Mouse (Mus musculus): ENCODE measurements around the gene Actl10. TPM values are rescaled to one million over a fixed set of nuclear protein-coding genes. Genes with fewer than 3 reads are reported as not detected.

Actl10 gene
- polyA plus RNA-seq, 1 experiment from 2014 or later = 0.09 TPM

GRCm38 (mm10) chr2:154551927-154552326 lies 351 bp downstream of the Actl10 start:
- Histone ChIP-seq H3K4me1 (peaks cover 38% of the 10 kb centered on the region), H3K9me3 (no peaks in the 10 kb centered on the region), H3K36me3 (no peaks in the 10 kb centered on the region), H3K27me3 (replicated peaks) (peaks cover 53% of the 10 kb centered on the region), H3K27ac (replicated peaks) (no peak overlapping the region), H3K9ac (peak overlapping the region; percentile 66; the same call in 1 of the 2 replicates), H3K4me3 (peak overlapping the region; percentile 42), H3K4me2 (peak overlapping the region; percentile 69)
- WGBS = 22% methylated on average over 21 of the region's 21 CpGs
- no peak for ATAC-seq (ENCODE audit: extremely low read depth, insufficient number of reproducible peaks, low FRiP score, low TSS enrichment)

GRCm38 (mm10) chr2:154552424-154552907 lies 890 bp downstream of the Actl10 start:
- 17% methylated on average over 26 of the region's 27 CpGs for WGBS

GRCm38 (mm10) chr2:154555235-154555634 lies 3.7 kb downstream of the Actl10 start:
- peaks cover 46% of the 10 kb centered on the region for H3K27me3 ChIP-seq (replicated peaks)

More at GRCm38 (mm10) chr2:154552424-154552907, 890 bp downstream of the Actl10 start:
- H3K27ac ChIP-seq (replicated peaks) = no peak overlapping the region
- peaks cover 53% of the 10 kb centered on the region for H3K27me3 ChIP-seq (replicated peaks)
- H3K4me2 ChIP-seq = peak overlapping the region; percentile 69
- H3K9ac ChIP-seq = peak overlapping the region; percentile 66
- peaks cover 43% of the 10 kb centered on the region for H3K4me1 ChIP-seq
- ATAC-seq (ENCODE audit: extremely low read depth, insufficient number of reproducible peaks, low FRiP score, low TSS enrichment) = 0 out of 2 replicates have a peak, but pooled peaks have one; percentile 8
- no peaks in the 10 kb centered on the region for H3K36me3 ChIP-seq
- peak overlapping the region; percentile 42 for H3K4me3 ChIP-seq
- H3K9me3 ChIP-seq = no peaks in the 10 kb centered on the region

GRCm38 (mm10) chr2:154557184-154557832 lies 5.7 kb downstream of the Actl10 start:
- peaks cover 18% of the 10 kb centered on the region for H3K36me3 ChIP-seq
- no peak overlapping the region for H3K9ac ChIP-seq
- H3K27me3 ChIP-seq (replicated peaks) = peaks cover 25% of the 10 kb centered on the region
- no peak overlapping the region for H3K4me2 ChIP-seq
- H3K9me3 ChIP-seq = no peaks in the 10 kb centered on the region
- 46% methylated on average over 5 of the region's 5 CpGs for WGBS
- no peak overlapping the region for H3K27ac ChIP-seq (replicated peaks)
- peaks cover 46% of the 10 kb centered on the region for H3K4me1 ChIP-seq
- ATAC-seq (ENCODE audit: extremely low read depth, insufficient number of reproducible peaks, low FRiP score, low TSS enrichment) = no peak
- no peak overlapping the region for H3K4me3 ChIP-seq

More at GRCm38 (mm10) chr2:154555235-154555634, 3.7 kb downstream of the Actl10 start:
- ATAC-seq (ENCODE audit: extremely low read depth, insufficient number of reproducible peaks, low FRiP score, low TSS enrichment) = no peak
- H3K9ac ChIP-seq = no peak overlapping the region
- peaks cover 53% of the 10 kb centered on the region for H3K4me1 ChIP-seq
- H3K4me2 ChIP-seq = no peak overlapping the region
- H3K4me3 ChIP-seq = no peak overlapping the region
- 74% methylated on average over 6 of the region's 6 CpGs for WGBS
- no peak overlapping the region for H3K27ac ChIP-seq (replicated peaks)
- no peaks in the 10 kb centered on the region for H3K9me3 ChIP-seq
- H3K36me3 ChIP-seq = no peaks in the 10 kb centered on the region

GRCm38 (mm10) chr2:154558264-154559039 lies 6.9 kb downstream of the Actl10 start, which contains the start of gene Necab3:
Gene Necab3, minus strand, starts transcription at chr2:154558890.
- H3K4me2 ChIP-seq = peak within 1 kb of the TSS; percentile 63
- no peak within 1 kb of the TSS for H3K27ac ChIP-seq (replicated peaks)
- H3K36me3 ChIP-seq = peaks cover 29% of the 10 kb centered on the region
- H3K4me1 ChIP-seq = peaks cover 40% of the 10 kb centered on the region
- peak within 1 kb of the TSS; percentile 37 for H3K9ac ChIP-seq
- H3K4me3 ChIP-seq = peak within 1 kb of the TSS; percentile 35
- H3K27me3 ChIP-seq (replicated peaks) = peaks cover 15% of the 10 kb centered on the region
- 6% methylated on average over 34 of the region's 34 CpGs for WGBS
- H3K9me3 ChIP-seq = no peaks in the 10 kb centered on the region
- no peak for ATAC-seq (ENCODE audit: extremely low read depth, insufficient number of reproducible peaks, low FRiP score, low TSS enrichment)

GRCm38 (mm10) chr2:154563612-154564170 lies 12.1 kb downstream of the Actl10 start:
- Histone ChIP-seq H3K9ac (no peak overlapping the region), H3K4me1 (peaks cover 38% of the 10 kb centered on the region), H3K4me3 (no peak overlapping the region), H3K27me3 (replicated peaks) (0 out of 2 replicates have a peak, but pooled peaks cover 7% of the 10 kb centered on the region), H3K27ac (replicated peaks) (no peak overlapping the region), H3K36me3 (peaks cover 36% of the 10 kb centered on the region), H3K4me2 (no peak overlapping the region), H3K9me3 (no peaks in the 10 kb centered on the region)
- ATAC-seq (ENCODE audit: extremely low read depth, insufficient number of reproducible peaks, low FRiP score, low TSS enrichment) = no peak
- WGBS = 84% methylated on average over 22 of the region's 22 CpGs

- no peak overlapping the region for H3K27ac ChIP-seq (replicated peaks)
- 0 out of 2 replicates have a peak overlapping the region, but pooled peaks have one; percentile 2 for H3K9ac ChIP-seq
- peaks cover 33% of the 10 kb centered on the region for H3K36me3 ChIP-seq
- 70% methylated on average over 3 of the region's 3 CpGs for WGBS
- no peaks in the 10 kb centered on the region for H3K27me3 ChIP-seq (replicated peaks)
- no peak for ATAC-seq (ENCODE audit: extremely low read depth, insufficient number of reproducible peaks, low FRiP score, low TSS enrichment)
- H3K4me1 ChIP-seq = peaks cover 34% of the 10 kb centered on the region
- H3K4me3 ChIP-seq = no peak overlapping the region
- no peak overlapping the region for H3K4me2 ChIP-seq
- H3K9me3 ChIP-seq = no peaks in the 10 kb centered on the region
Measured at GRCm38 (mm10) chr2:154565562-154565961, 14.0 kb downstream of the Actl10 start.

- no peak overlapping the region for H3K4me2 ChIP-seq
- peak overlapping the region; percentile 9; the same call in 1 of the 2 replicates for H3K9ac ChIP-seq
- peaks cover 39% of the 10 kb centered on the region for H3K4me1 ChIP-seq
- no peak for ATAC-seq (ENCODE audit: extremely low read depth, insufficient number of reproducible peaks, low FRiP score, low TSS enrichment)
- H3K4me3 ChIP-seq = no peak overlapping the region
- H3K27ac ChIP-seq (replicated peaks) = no peak overlapping the region
- no peaks in the 10 kb centered on the region for H3K9me3 ChIP-seq
- WGBS = 61% methylated on average over 8 of the region's 8 CpGs
- no peaks in the 10 kb centered on the region for H3K27me3 ChIP-seq (replicated peaks)
- peaks cover 22% of the 10 kb centered on the region for H3K36me3 ChIP-seq
Measured at GRCm38 (mm10) chr2:154566641-154567040, 15.1 kb downstream of the Actl10 start.

GRCm38 (mm10) chr2:154567766-154568165 lies 16.2 kb downstream of the Actl10 start:
- Histone ChIP-seq H3K9me3 (no peaks in the 10 kb centered on the region), H3K36me3 (peaks cover 14% of the 10 kb centered on the region), H3K4me3 (peak overlapping the region; percentile 84), H3K27me3 (replicated peaks) (no peaks in the 10 kb centered on the region), H3K27ac (replicated peaks) (peak overlapping the region; percentile 77), H3K4me2 (peak overlapping the region; percentile 90), H3K4me1 (peaks cover 39% of the 10 kb centered on the region), H3K9ac (peak overlapping the region; percentile 87)
- WGBS = 65% methylated on average over 2 of the region's 2 CpGs
- ATAC-seq (ENCODE audit: extremely low read depth, insufficient number of reproducible peaks, low FRiP score, low TSS enrichment) = no peak

- Histone ChIP-seq H3K9me3 (no peaks in the 10 kb centered on the region), H3K4me3 (peak overlapping the region; percentile 84), H3K27ac (replicated peaks) (peak overlapping the region; percentile 77), H3K4me2 (peak overlapping the region; percentile 90), H3K4me1 (peaks cover 39% of the 10 kb centered on the region), H3K36me3 (peaks cover 7% of the 10 kb centered on the region), H3K27me3 (replicated peaks) (no peaks in the 10 kb centered on the region), H3K9ac (peak overlapping the region; percentile 87)
- ATAC-seq (ENCODE audit: extremely low read depth, insufficient number of reproducible peaks, low FRiP score, low TSS enrichment) = no peak
- 20% methylated on average over 10 of the region's 10 CpGs for WGBS
Measured at GRCm38 (mm10) chr2:154568329-154569070, 16.9 kb downstream of the Actl10 start.

Data from heart, embryonic 13.5 days (tissue).